Mouse (Mus musculus): ENCODE results near the gene Nhej1. TPM values are rescaled to one million over a fixed set of nuclear protein-coding genes. Genes with fewer than 3 reads are reported as not detected.

The Nhej1 gene
- total and polyA plus RNA-seq, 3 experiments, result 1.7 to 5.2 TPM; not detected in 1

DNA sequence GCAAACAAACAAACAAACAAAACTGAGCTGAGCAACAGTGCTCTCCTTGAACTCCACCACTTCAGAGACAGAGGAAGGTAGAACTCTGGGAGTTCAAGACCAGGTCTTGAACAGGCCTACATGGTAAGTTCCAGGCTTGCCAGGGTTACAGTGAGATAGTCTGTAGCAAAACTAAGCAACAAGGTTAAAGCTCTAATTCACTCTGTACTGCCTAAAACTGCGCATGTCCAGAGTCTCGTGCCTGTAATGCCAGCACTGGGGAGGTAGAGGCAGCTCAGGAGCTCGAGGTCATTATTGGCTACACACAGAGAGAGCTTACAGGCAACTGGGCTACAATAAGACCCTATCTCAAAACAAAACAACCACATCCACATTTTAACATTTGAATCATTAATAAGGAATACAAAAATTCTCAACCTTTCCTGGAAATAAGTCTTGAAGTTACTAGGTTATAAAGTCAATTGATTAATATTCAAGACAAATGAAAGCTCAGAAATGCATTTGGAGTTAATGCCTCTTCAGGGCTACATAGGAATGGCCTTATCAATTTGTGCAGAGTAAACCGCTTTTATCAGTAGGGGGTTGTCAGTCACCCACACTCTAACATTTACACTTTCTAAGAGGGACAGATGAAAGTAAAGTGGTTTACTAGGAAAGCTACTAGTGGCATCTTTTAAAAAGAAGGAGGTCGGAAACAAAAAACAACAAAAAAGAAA lies 34.7 kb upstream of the Nhej1 start (continued):
- TF ChIP-seq MYC (IDR thresholded peaks at IDR 0.05; ENCODE audit: low read depth, low read length), result no peak

DNA sequence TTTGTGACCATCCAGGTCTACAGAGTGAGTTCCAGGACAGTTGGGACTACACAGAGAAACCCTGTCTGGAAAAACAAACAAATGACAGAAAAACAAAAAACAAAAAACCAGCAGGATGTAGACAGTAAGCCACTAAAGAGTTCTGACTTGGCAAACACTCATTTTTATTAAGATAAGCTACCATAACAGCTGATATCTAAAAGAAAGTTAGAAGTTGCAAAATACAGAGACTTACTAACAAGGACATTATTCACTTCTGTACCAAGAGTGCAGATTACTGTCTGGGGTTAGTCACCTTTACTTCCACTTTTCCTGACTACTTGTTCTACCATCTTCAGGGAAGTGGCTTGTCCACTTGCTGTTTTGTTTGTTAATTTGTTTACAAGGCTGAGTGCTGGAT lies 34.0 kb upstream of the Nhej1 start:
- peaks cover 15 to 21% of the 10 kb centered on the region in 2 experiments for H3K4me1 ChIP-seq (ENCODE audit: control insufficient read depth in 1 of 2, insufficient read depth in 2 of 2, low read length in 2 of 2)
- no peaks in the 10 kb centered on the region for H3K27me3 ChIP-seq (ENCODE audit: control insufficient read depth in 1 of 2, insufficient read depth in 2 of 2, low read length in 2 of 2)
- H3K27ac ChIP-seq (ENCODE audit: control insufficient read depth, low read depth, low read length), result peak overlapping the region; percentile 55
- peaks cover 0 to 24% of the 10 kb centered on the region in 2 experiments; a peak in 2 of 4 replicates for H3K36me3 ChIP-seq (ENCODE audit: control insufficient read depth in 1 of 2, insufficient read depth in 2 of 2, low read length in 2 of 2)
- no peaks in the 10 kb centered on the region for H3K79me2 ChIP-seq (ENCODE audit: control insufficient read depth, insufficient read depth, low read length, poor library complexity)
- H3K9me3 ChIP-seq (replicated peaks; ENCODE audit: insufficient read depth, low read length), result no peaks in the 10 kb centered on the region
- peak overlapping the region in 1 of 2 experiments; percentile 38; a peak in 1 of 4 replicates for H3K4me3 ChIP-seq (ENCODE audit: control insufficient read depth in 1 of 2, insufficient read depth in 1 of 2, low read depth in 2 of 2, low read length in 2 of 2)
- TF ChIP-seq MAFK (IDR thresholded peaks at IDR 0.05; ENCODE audit: borderline replicate concordance, low read depth, low read length) (peak; percentile 28; the same call in 1 of the 2 replicates), E2F4 (IDR thresholded peaks at IDR 0.05; ENCODE audit: borderline replicate concordance, low read depth, low read length) (no peak), TCF12 (IDR thresholded peaks at IDR 0.05; ENCODE audit: low read depth, low read length) (0 out of 2 replicates have a peak, but pooled peaks have one; percentile 49), MXI1 (IDR thresholded peaks at IDR 0.05; ENCODE audit: low read depth, low read length) (peak; percentile 42; the same call in 1 of the 2 replicates), EP300 (IDR thresholded peaks at IDR 0.05; ENCODE audit: low read depth in 1 of 2, low read length in 2 of 2) (peak; percentile 60 to 75), GATA1 (IDR thresholded peaks at IDR 0.05; ENCODE audit: low read depth, low read length) (peak; percentile 68), RCOR1 (IDR thresholded peaks at IDR 0.05; ENCODE audit: low read depth, low read length) (peak; percentile 43; the same call in 1 of the 2 replicates), ETS1 (IDR thresholded peaks at IDR 0.05; ENCODE audit: low read depth, low read length) (peak; percentile 96), ZNF384 (IDR thresholded peaks at IDR 0.05; ENCODE audit: low read depth, low read length) (0 out of 2 replicates have a peak, but pooled peaks have one; percentile 36), SIN3A (IDR thresholded peaks at IDR 0.05; ENCODE audit: low read length) (peak; percentile 76; the same call in 1 of the 2 replicates), NELFE (IDR thresholded peaks at IDR 0.05; ENCODE audit: low read depth, low read length) (no peak), GABPA (IDR thresholded peaks at IDR 0.05; ENCODE audit: low read depth, low read length) (no peak), MYB (IDR thresholded peaks at IDR 0.05; ENCODE audit: low read depth, low read length) (no peak), BHLHE40 (IDR thresholded peaks at IDR 0.05; ENCODE audit: borderline replicate concordance, low read depth, low read length) (peak; percentile 40; the same call in 1 of the 2 replicates)
- DNase-seq (ENCODE audit: low read depth, low spot score), result peak; percentile 68
- 0 out of 2 replicates have a peak overlapping the region, but pooled peaks have one; percentile 18 for H3K9ac ChIP-seq (ENCODE audit: control insufficient read depth, low read depth, low read length, poor library complexity, severe bottlenecking)

DNA sequence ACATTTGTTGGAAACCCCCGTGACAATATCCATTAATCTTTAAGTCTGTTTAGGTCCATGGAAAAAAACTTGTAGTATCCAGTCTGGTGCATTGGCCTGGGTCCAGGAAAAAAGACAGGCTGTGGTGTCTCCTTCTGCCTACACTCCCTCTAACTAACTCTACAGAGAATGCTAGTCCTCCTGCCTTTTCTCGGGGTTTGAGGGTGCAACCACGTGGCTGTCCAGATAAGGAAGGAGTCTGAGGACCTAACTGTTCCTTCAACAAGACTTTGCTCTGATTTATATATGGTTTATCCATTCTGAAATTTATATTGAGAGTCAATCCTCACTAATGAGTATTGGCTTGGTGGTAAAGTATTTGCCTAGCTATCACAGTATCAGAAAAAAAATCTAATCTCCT lies 30.8 kb upstream of the Nhej1 start:
- TF ChIP-seq KAT2A (conservative IDR thresholded peaks at IDR 0.05; ENCODE audit: low read depth, low read length) (no peak), HCFC1 (IDR thresholded peaks at IDR 0.05; ENCODE audit: low read depth, low read length) (no peak), CHD1 (IDR thresholded peaks at IDR 0.05; ENCODE audit: low read depth, low read length) (no peak), MAZ (IDR thresholded peaks at IDR 0.05; ENCODE audit: low read depth, low read length) (no peak), E2F4 (IDR thresholded peaks at IDR 0.05; ENCODE audit: borderline replicate concordance, low read depth, low read length) (no peak), RCOR1 (IDR thresholded peaks at IDR 0.05; ENCODE audit: low read depth, low read length) (no peak), TAL1 (IDR thresholded peaks at IDR 0.05; ENCODE audit: low read length) (peak; percentile 34; the same call in 1 of the 2 replicates), UBTF (IDR thresholded peaks at IDR 0.05; ENCODE audit: borderline replicate concordance, insufficient read depth, low read depth, low read length) (no peak), BHLHE40 (IDR thresholded peaks at IDR 0.05; ENCODE audit: borderline replicate concordance, low read depth, low read length) (no peak), POLR2AphosphoS2 (IDR thresholded peaks at IDR 0.05; ENCODE audit: low read length) (no peak), USF1 (IDR thresholded peaks at IDR 0.05; ENCODE audit: low read depth, low read length) (peak; percentile 73), GATA1 (IDR thresholded peaks at IDR 0.05; ENCODE audit: low read depth, low read length) (peak; percentile 58), MYC (IDR thresholded peaks at IDR 0.05; ENCODE audit: low read depth, low read length) (peak; percentile 71), GABPA (IDR thresholded peaks at IDR 0.05; ENCODE audit: low read depth, low read length) (no peak), SIN3A (IDR thresholded peaks at IDR 0.05; ENCODE audit: low read length) (no peak), MAX (IDR thresholded peaks at IDR 0.05; ENCODE audit: low read length) (peak; percentile 80), USF2 (IDR thresholded peaks at IDR 0.05; ENCODE audit: borderline replicate concordance in 1 of 2, insufficient read depth in 1 of 2, low read depth in 1 of 2, low read length in 2 of 2) (no peak)
- no peak overlapping the region for H3K4me3 ChIP-seq (ENCODE audit: control insufficient read depth in 1 of 2, insufficient read depth in 1 of 2, low read depth in 2 of 2, low read length in 2 of 2)
- no peak overlapping the region for H3K27ac ChIP-seq (ENCODE audit: control insufficient read depth, low read depth, low read length)
- H3K36me3 ChIP-seq (ENCODE audit: control insufficient read depth in 1 of 2, insufficient read depth in 2 of 2, low read length in 2 of 2), result peaks cover 0 to 22% of the 10 kb centered on the region in 2 experiments; a peak in 2 of 4 replicates
- no peak overlapping the region for H3K9ac ChIP-seq (ENCODE audit: control insufficient read depth, low read depth, low read length, poor library complexity, severe bottlenecking)
- H3K79me2 ChIP-seq (ENCODE audit: control insufficient read depth, insufficient read depth, low read length, poor library complexity), result no peaks in the 10 kb centered on the region
- peaks cover 15 to 21% of the 10 kb centered on the region in 2 experiments for H3K4me1 ChIP-seq (ENCODE audit: control insufficient read depth in 1 of 2, insufficient read depth in 2 of 2, low read length in 2 of 2)
- no peaks in the 10 kb centered on the region for H3K9me3 ChIP-seq (replicated peaks; ENCODE audit: insufficient read depth, low read length)
- peak; percentile 59 for DNase-seq (ENCODE audit: low read depth, low spot score)
- no peaks in the 10 kb centered on the region for H3K27me3 ChIP-seq (ENCODE audit: control insufficient read depth in 1 of 2, insufficient read depth in 2 of 2, low read length in 2 of 2)
